Mouse (Mus musculus) bone marrow, adult 2 months (tissue): ENCODE data around the gene Apbb1ip. TPM values are rescaled to one million over a fixed set of nuclear protein-coding genes. Genes with fewer than 3 reads are reported as not detected.

ENCODE experiments used
- H3K27ac ChIP-seq: fragments of 200-500 bp; 2 replicates; pipeline ENCODE4 v1.5.1; 2012; ENCODE audit warnings: low read depth, mild to moderate bottlenecking, control low read depth, inconsistent platforms, low read length; ENCODE audit not compliant: control insufficient read depth, poor library complexity, insufficient read depth
- H3K4me1 ChIP-seq: fragments of 200-500 bp; 2 replicates; pipeline ENCODE4 v1.6.1; 2011; ENCODE audit warnings: low read length; ENCODE audit not compliant: control insufficient read depth, insufficient read depth
- H3K4me3 ChIP-seq: fragments of 200-500 bp; replicated peaks from 2 replicates; pipeline ENCODE3; 2011; ENCODE audit warnings: mild to moderate bottlenecking, low read depth, low read length, control low read depth; ENCODE audit not compliant: control insufficient read depth
- CTCF ChIP-seq: fragments of 200-500 bp; IDR thresholded peaks from 2 replicates; pipeline ENCODE4 v1.5.1; 2011; ENCODE audit warnings: low read length, control low read depth; ENCODE audit not compliant: control insufficient read depth, insufficient read depth
- POLR2A ChIP-seq: fragments of 200-500 bp; IDR thresholded peaks from 2 replicates; pipeline ENCODE4 v1.6.1; 2011; ENCODE audit warnings: low read depth, mild to moderate bottlenecking, control low read depth, low read length, borderline replicate concordance; ENCODE audit not compliant: control insufficient read depth
- WGBS: fragments of 180-500 bp; shearing (Covaris S2); methylation state at CpG from one replicate; pipeline ENCODE4 v1.1.7; 2018; 5-methylcytosine and 5-hydroxymethylcytosine counted together
- polyA plus RNA-seq: library from polyadenylated mRNA; stranded (reverse); fragments of >200 nt; gene quantifications from 2 replicates; pipeline ENCODE4 v1.2.4, GENCODE M21; 2011; ENCODE audit warnings: low replicate concordance; ENCODE audit not compliant: missing spikeins, insufficient read depth, insufficient read length

The Apbb1ip gene
- polyA plus RNA-seq, 1 experiment = 45.8 TPM

DNA sequence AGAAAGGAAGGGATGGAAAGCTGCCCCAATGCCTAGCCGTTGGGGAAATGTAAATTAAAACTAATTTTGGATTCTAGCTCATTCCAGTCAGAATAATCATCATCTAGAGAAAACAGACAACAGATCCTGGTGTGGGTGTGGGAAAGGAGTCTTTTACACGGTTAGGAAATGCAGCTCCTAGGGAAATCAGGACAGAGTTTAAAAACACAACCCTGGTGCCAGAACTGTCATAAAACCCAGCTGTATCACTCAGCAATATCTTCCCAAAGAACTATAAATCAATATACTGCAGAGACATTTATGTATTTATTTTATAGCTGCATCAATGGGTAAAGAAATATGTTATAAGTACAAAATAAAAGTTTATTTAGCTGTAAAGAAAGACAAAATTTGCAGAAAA is 13.4 kb upstream of the Apbb1ip start:
- TF ChIP-seq POLR2A (no peak), CTCF (no peak)
- Histone ChIP-seq H3K4me3 (no peak overlapping the region), H3K27ac (no peak overlapping the region), H3K4me1 (0 out of 2 replicates have a peak, but pooled peaks cover 2% of the 10 kb centered on the region)
- WGBS = 45% methylated on average over 2 of the region's 2 CpGs

- WGBS = 15% methylated on average over 7 of the region's 7 CpGs
- H3K27ac ChIP-seq = no peak overlapping the region
- 0 out of 2 replicates have a peak, but pooled peaks cover 2% of the 10 kb centered on the region for H3K4me1 ChIP-seq
- no peak overlapping the region for H3K4me3 ChIP-seq
- no peak for TF ChIP-seq CTCF
- no peak for TF ChIP-seq POLR2A
These were observed 12.8 kb upstream of the Apbb1ip start for GRCm38 (mm10) chr2:22761103-22761521.

DNA sequence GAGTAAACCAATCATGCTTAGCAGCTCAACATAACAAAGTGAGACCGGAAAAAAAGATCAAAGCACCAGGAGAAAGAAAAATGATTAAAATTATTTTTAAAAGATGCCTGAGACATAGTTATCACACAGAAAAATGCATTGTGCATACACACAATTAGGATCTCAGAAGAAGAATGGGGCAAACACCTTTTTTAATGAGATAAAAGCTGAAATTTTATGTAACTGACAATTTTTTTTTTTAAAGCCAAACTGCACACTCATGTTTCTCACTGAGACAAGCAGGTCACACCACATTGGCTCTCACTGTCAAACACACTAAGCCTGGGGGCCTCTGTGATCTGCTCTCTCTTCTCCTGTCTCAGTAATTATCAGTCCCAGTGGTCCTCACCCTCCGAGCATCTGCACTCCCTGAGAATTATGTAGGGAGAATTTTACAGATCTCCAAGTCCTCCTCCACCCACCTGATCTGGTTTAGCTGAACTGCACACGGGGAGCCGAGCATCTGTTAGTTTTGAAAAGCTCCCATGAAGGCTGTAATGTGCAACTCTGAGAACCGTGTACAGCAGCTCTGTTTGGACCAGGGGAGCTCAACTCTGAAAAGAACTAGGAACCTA is 9.0 kb upstream of the Apbb1ip start:
- H3K27ac ChIP-seq = no peak overlapping the region
- TF ChIP-seq CTCF (no peak), POLR2A (no peak)
- peaks cover 2% of the 10 kb centered on the region; the same call in 1 of the 2 replicates for H3K4me1 ChIP-seq
- H3K4me3 ChIP-seq = no peak overlapping the region
- WGBS = 80% methylated on average over 5 of the region's 5 CpGs

DNA sequence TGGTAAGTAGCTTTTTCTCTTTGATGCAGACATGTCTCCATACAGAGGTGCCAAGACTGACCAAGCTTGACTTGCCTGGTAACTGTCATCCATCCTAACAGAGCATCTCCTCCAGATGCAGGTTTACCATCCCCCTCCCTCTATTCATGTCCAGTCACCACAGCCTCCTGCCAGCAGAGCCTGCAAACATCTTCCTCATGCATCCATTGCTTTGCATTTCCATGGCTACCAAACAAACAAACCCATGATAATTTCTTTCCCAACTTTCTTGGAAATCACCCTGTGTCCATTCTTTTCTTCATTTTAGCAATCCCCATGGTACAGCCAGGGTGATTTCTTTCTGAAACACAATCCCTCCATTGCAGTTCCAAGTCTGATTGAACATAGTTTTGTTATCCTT is 2.6 kb upstream of the Apbb1ip start:
- no peak for TF ChIP-seq POLR2A
- TF ChIP-seq CTCF = no peak
- no peaks in the 10 kb centered on the region; the same call in 1 of the 2 replicates for H3K4me1 ChIP-seq
- no peak overlapping the region for H3K4me3 ChIP-seq
- H3K27ac ChIP-seq = no peak overlapping the region

GRCm38 (mm10) chr2:22774181-22774751 is 372 bp downstream of the Apbb1ip start:
- peak overlapping the region; percentile 98 for H3K4me3 ChIP-seq
- peak overlapping the region; percentile 99 for H3K27ac ChIP-seq
- TF ChIP-seq POLR2A (peak; percentile 95), CTCF (no peak)
- WGBS = under 1% methylated on average over 28 of the region's 28 CpGs
- no peaks in the 10 kb centered on the region; the same call in 1 of the 2 replicates for H3K4me1 ChIP-seq

GRCm38 (mm10) chr2:22775213-22775612 is 1.3 kb downstream of the Apbb1ip start:
- peak overlapping the region; percentile 80 for H3K27ac ChIP-seq
- WGBS = 0% methylated on average over 8 of the region's 8 CpGs
- H3K4me3 ChIP-seq = peak overlapping the region; percentile 98
- H3K4me1 ChIP-seq = no peaks in the 10 kb centered on the region; the same call in 1 of the 2 replicates
- TF ChIP-seq CTCF (no peak), POLR2A (no peak)

GRCm38 (mm10) chr2:22775681-22776080 is 1.8 kb downstream of the Apbb1ip start:
- WGBS = 6% methylated on average over 3 of the region's 3 CpGs
- TF ChIP-seq POLR2A (no peak), CTCF (no peak)
- Histone ChIP-seq H3K27ac (no peak overlapping the region), H3K4me3 (peak overlapping the region; percentile 98), H3K4me1 (no peaks in the 10 kb centered on the region; the same call in 1 of the 2 replicates)

GRCm38 (mm10) chr2:22776568-22777230 is 2.8 kb downstream of the Apbb1ip start:
- TF ChIP-seq CTCF = no peak
- TF ChIP-seq POLR2A = no peak
- Histone ChIP-seq H3K4me1 (no peaks in the 10 kb centered on the region; the same call in 1 of the 2 replicates), H3K27ac (no peak overlapping the region), H3K4me3 (no peak overlapping the region)
- 52% methylated on average over 2 of the region's 2 CpGs for WGBS

DNA sequence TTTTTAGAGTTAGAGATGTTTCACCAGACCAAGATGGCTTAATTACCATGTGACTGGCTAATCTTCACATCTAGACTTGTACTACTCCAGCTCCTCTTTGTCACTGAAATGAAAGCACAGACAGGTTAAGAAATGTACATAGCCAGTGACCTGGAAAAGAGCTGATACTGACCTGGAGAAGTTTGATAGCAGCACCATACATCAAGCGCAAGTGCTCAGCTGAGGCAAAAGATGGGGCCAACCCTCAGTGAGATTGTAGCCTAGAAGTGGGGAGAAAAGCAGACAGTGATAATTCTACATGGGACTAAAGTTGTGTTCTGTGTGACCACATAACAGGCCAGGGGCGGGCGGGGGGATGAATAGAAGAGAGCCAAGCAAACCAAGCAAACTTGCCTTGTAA is 3.9 kb downstream of the Apbb1ip start:
- H3K27ac ChIP-seq = no peak overlapping the region
- TF ChIP-seq POLR2A (no peak), CTCF (no peak)
- no peak overlapping the region for H3K4me3 ChIP-seq
- H3K4me1 ChIP-seq = no peaks in the 10 kb centered on the region; the same call in 1 of the 2 replicates
- WGBS = 76% methylated on average over 3 of the region's 3 CpGs
